Mouse (Mus musculus): Measurements from ENCODE around the gene Spg11.

The Spg11 gene

GRCm38 (mm10) chr2:122117961-122118958 is at the start of gene Spg11:
Gene Spg11 (minus strand): TSS chr2:122118386.
- DNase-seq (ENCODE audit: low read depth, low spot score): peak; percentile 98

GRCm38 (mm10) chr2:122164293-122164692 is 46.1 kb upstream of the Spg11 start:
- peak; percentile 79 for DNase-seq (ENCODE audit: low read depth, low spot score)

GRCm38 (mm10) chr2:122163430-122164195 is 45.4 kb upstream of the Spg11 start:
- peak; percentile 43 for DNase-seq (ENCODE audit: low read depth, low spot score)

DNA sequence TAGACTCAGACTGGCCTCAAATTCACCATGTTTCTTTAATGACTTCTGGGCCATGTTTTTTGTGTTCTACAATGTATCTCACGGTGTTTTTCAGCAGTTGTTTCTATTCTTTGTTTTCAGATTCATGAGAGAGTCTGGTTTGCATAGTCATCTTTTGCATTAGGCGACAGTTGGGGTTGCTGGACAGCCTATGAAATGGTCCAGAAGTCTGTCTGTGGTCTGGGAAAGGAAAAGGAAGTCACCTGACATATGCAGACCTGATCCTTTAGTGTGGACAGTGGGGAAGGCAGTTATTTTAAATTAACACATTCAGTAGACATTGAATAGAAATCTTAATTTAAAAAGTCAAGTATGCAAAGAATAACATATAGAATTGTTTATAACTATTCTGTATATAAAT is 44.3 kb upstream of the Spg11 start:
- DNase-seq (ENCODE audit: low read depth, low spot score): no peak

- no peak for DNase-seq (ENCODE audit: low read depth, low spot score)
Observed at GRCm38 (mm10) chr2:122161542-122161941, 43.4 kb upstream of the Spg11 start.

GRCm38 (mm10) chr2:122160680-122161079 is 42.5 kb upstream of the Spg11 start, which contains the start of gene Trim69:
Gene Trim69 (plus strand): TSS chr2:122160700.
- DNase-seq (ENCODE audit: low read depth, low spot score): peak; percentile 77

GRCm38 (mm10) chr2:122159667-122160066 is 41.5 kb upstream of the Spg11 start:
- DNase-seq (ENCODE audit: low read depth, low spot score): no peak

DNA sequence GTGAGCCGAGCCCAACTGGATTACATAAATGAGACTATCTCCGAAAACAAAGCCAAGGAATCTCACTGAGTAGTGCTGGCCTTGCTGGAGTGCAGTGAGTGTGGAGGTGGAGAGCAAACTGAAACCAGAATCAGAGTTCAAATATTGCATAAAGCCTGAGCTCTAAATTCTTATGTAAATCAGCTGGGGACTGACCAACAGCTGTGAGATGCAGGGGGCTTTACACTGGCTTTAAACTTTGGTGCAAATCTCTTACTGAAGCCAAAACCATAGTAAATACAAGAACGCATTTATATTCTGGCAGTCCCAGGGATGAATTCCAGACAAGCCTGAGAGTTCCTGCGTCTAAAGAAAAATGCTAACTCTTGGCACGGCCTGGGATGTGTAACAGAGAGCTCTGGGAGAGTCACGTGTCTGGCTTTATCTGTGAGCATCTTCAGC is 40.2 kb upstream of the Spg11 start:
- no peak for DNase-seq (ENCODE audit: low read depth, low spot score)

GRCm38 (mm10) chr2:122157561-122157960 is 39.4 kb upstream of the Spg11 start:
- DNase-seq (ENCODE audit: low read depth, low spot score): no peak

GRCm38 (mm10) chr2:122156051-122156700 is 38.0 kb upstream of the Spg11 start:
- DNase-seq (ENCODE audit: low read depth, low spot score): no peak

GRCm38 (mm10) chr2:122155292-122155691 is 37.1 kb upstream of the Spg11 start:
- no peak for DNase-seq (ENCODE audit: low read depth, low spot score)

GRCm38 (mm10) chr2:122154479-122154878 is 36.3 kb upstream of the Spg11 start:
- DNase-seq (ENCODE audit: low read depth, low spot score): no peak

- DNase-seq (ENCODE audit: low read depth, low spot score): no peak
Observed at GRCm38 (mm10) chr2:122153681-122154365, 35.6 kb upstream of the Spg11 start.

GRCm38 (mm10) chr2:122152850-122153249 is 34.7 kb upstream of the Spg11 start:
- no peak for DNase-seq (ENCODE audit: low read depth, low spot score)

DNA sequence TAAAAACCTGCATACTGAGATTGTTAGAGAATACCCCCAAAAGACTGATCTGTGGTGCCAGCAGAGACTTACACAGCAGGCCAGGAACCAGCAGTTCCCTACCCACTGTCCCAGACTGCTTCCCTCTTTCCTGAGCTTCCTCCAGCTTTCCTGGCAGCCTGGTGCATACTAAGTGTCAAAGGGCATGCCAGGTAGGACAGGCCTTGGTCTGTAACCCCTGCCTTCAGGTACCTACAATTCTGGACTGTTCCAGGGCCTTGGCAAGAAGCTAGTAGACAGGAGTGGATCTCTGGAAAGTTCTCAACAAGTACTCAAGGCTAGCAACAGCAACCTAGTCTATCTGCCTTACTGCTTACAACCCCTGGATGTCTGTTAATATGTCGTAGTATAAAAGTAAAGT is 33.0 kb upstream of the Spg11 start:
- no peak for DNase-seq (ENCODE audit: low read depth, low spot score)

GRCm38 (mm10) chr2:122149716-122150115 is 31.5 kb upstream of the Spg11 start:
- DNase-seq (ENCODE audit: low read depth, low spot score): peak; percentile 39

- peak; percentile 50 for DNase-seq (ENCODE audit: low read depth, low spot score)
Observed at GRCm38 (mm10) chr2:122149316-122149715, 31.1 kb upstream of the Spg11 start.

- peak; percentile 87 for DNase-seq (ENCODE audit: low read depth, low spot score)
Observed at GRCm38 (mm10) chr2:122148242-122148917, 30.2 kb upstream of the Spg11 start.

DNA sequence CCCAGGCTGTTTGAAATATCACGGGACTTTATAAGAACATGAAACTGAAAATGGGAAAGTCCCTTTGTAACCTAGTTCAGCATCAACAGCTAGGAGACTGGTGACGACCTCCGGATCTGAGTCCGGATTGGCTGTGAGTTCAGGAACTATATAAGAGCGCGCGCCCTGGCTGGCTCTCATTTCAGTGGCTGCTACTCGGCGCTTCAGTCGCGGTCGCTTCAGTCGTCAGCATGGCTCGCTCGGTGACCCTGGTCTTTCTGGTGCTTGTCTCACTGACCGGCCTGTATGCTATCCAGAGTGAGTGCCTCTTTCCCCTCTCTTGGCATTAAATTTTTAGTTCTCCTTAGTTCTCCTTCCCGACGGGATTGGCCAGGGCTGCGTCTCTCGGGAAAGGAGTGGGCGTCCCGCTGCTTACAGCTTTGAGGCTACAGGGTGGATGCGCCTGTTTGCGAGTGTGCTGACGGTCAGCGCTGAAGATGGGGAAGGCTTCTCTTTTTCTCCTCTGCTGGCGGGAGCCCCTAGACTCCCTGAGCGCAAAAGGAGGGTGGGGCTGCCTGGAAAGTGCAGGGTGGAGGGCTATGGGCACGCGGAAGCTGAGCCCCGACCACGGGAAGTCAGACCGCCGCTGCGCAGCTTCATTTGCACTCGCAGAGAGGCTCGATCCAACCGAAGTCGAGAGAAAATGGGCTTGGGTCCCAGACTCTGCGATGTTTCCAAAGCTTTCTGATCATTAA is 29.5 kb upstream of the Spg11 start, which contains the start of gene B2m:
Gene B2m, plus strand, starts transcription at position 179 of the 734 bp plus-strand sequence.
- DNase-seq (ENCODE audit: low read depth, low spot score): peak; percentile 98

GRCm38 (mm10) chr2:122146687-122147086 is 28.5 kb upstream of the Spg11 start:
- peak; percentile 38 for DNase-seq (ENCODE audit: low read depth, low spot score)

Measured in CD4-positive helper T cell, adult 2 months (primary cell).